Mouse (Mus musculus) ovary, postnatal 10 days (tissue): ENCODE data around the gene Olfr698.
"Not testable (repeated sequence)": the region's sequence is repeated elsewhere in the genome, so short reads cannot be mapped to it uniquely, and the experiment has no call there.

Source experiments
- DNase-seq: peaks from one replicate; pipeline ENCODE4 v3.0.0; 2022; ENCODE audit warnings: low spot score

The Olfr698 gene

GRCm38 (mm10) chr7:106755297-106755696 is at the start of gene Olfr698:
Gene Olfr698 (minus strand): TSS chr7:106755397.
- DNase-seq: no peak

GRCm38 (mm10) chr7:106793098-106793497 is 37.9 kb upstream of the Olfr698 start, which contains the start of gene Olfr699:
Gene Olfr699 (minus strand): TSS chr7:106793198.
- DNase-seq: no peak

- no peak for DNase-seq
Measured at GRCm38 (mm10) chr7:106788330-106788729, 33.1 kb upstream of the Olfr698 start.

- not testable (repeated sequence) for DNase-seq
Measured at GRCm38 (mm10) chr7:106761008-106761407, 5.8 kb upstream of the Olfr698 start.

GRCm38 (mm10) chr7:106758800-106759199 is 3.6 kb upstream of the Olfr698 start:
- DNase-seq: no peak

GRCm38 (mm10) chr7:106745811-106746210 is 9.4 kb downstream of the Olfr698 start:
- no peak for DNase-seq

- DNase-seq: no peak
Measured at GRCm38 (mm10) chr7:106742343-106742742, 12.9 kb downstream of the Olfr698 start, which contains the start of gene Olfr697. Gene Olfr697 (minus strand): TSS chr7:106742443.

- DNase-seq: no peak
Measured at GRCm38 (mm10) chr7:106737028-106737427, 18.2 kb downstream of the Olfr698 start.

- DNase-seq: no peak
Measured at GRCm38 (mm10) chr7:106733717-106734116, 21.5 kb downstream of the Olfr698 start.

GRCm38 (mm10) chr7:106725654-106726053 is 29.5 kb downstream of the Olfr698 start:
- not testable (repeated sequence) for DNase-seq

- no peak for DNase-seq
Measured at GRCm38 (mm10) chr7:106716296-106716695, 38.9 kb downstream of the Olfr698 start, which contains the start of gene Olfr695. Gene Olfr695 (minus strand): TSS chr7:106716396.

- DNase-seq: no peak
Measured at GRCm38 (mm10) chr7:106711463-106711862, 43.7 kb downstream of the Olfr698 start.

GRCm38 (mm10) chr7:106707705-106708104 is 47.5 kb downstream of the Olfr698 start:
- not testable (repeated sequence) for DNase-seq
